Mouse (Mus musculus) adrenal gland, postnatal 14 days (tissue): ENCODE data around the gene Cpeb1. TPM values are rescaled to one million over a fixed set of nuclear protein-coding genes. Genes with fewer than 3 reads are reported as not detected.
A peak's percentile ranks its signal among the peaks of the same experiment; 100 is the strongest.
"Not testable (repeated sequence)": the region's sequence is repeated elsewhere in the genome, so short reads cannot be mapped to it uniquely, and the experiment has no call there.

Experiments
- DNase-seq: peaks from one replicate; pipeline ENCODE4 v3.0.0; 2021; ENCODE audit warnings: mixed read lengths
- long read RNA-seq, 2 experiments: library from polyadenylated mRNA; stranded (forward); transcript quantifications; one replicate each; pipeline ENCODE4 v2.0.0; 2021
- total RNA-seq: library from RNA; stranded (reverse); gene quantifications from 2 replicates; pipeline ENCODE4 v1.2.3, GENCODE M21; 2021

Gene Cpeb1
- 13.1 and 17.1 TPM in 2 replicates for total RNA-seq
- long read RNA-seq, experiment 1, partial matches to known transcripts, result 0 of 7 reads
- long read RNA-seq, experiment 1, other reads (novel, unspliced or antisense), result 7 of 7 reads
- long read RNA-seq, experiment 2, partial matches to known transcripts, result 0 of 8 reads
- long read RNA-seq, experiment 2, other reads (novel, unspliced or antisense), result 8 of 8 reads

DNA sequence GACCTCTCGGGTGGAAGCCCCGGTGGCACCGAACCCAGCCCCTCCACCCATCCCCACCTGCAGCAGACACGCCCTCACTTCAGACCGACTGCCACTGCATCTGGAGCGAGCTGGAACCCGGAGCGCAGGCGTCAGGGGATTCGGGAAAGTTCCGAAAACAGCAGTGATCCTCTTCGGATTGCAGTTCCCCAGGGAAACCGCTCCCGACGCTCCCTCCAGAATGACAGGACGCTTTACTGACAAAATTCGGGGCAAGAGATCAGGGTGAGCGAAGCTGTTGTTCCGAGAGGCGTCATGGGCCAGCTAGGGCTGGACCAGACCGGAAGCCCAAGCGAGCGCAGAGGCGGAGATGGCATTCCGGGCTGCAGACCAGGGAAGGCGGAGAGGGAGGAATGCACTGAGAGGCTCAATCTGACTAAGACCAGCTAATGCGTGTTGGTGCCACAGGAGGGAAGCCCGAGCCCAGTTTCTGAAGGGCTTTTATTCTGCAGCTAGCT is at the start of gene Cpeb1:
Gene Cpeb1, minus strand, starts transcription at position 311 of the 497 bp plus-strand sequence.
- DNase-seq, result peak; percentile 85

GRCm38 (mm10) chr7:81501050-81501449 is 45.8 kb upstream of the Cpeb1 start:
- no peak for DNase-seq

DNA sequence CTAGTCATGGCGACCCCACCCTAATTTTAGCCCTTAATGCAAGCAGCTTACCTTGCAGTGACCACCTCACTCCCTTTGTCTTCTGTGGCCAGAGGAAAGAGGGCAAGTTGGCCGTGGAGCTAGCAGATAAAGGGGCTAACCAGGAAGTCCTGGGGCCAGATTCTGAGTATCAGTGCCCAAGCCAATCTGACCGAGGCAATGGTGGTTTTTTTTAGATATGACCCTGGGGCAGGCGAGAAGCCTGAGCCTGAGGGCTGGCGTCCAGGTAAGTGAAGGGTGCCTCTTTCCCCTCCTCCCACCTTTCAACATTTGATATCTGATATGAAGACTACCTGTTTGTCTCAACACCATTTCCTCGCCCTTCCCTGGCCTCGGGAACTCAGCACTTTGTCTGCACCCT is 42.9 kb upstream of the Cpeb1 start, which contains the start of gene BC048679:
Gene BC048679, minus strand, starts transcription at position 101 of the 400 bp plus-strand sequence.
- DNase-seq, result no peak

DNA sequence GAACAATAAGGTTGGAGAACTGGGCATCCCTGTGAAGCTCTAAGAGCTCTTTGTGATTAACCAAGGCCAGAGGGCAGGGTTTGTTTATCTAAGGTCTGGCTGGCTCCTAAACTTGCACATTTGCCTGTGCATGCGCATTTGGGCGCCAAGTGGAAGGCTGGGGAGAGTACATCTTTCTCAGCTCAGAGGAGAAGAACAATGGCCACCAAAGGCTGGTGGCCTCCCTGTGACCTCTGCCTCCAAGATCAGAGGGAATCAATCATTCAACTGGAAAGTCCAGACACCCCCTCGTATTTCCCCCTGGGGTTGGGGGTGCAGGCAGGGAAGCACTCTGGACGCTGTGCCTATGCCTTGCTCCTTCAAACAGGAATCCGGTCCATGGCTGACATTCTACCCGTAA is 41.9 kb upstream of the Cpeb1 start:
- no peak for DNase-seq

- peak; percentile 85 for DNase-seq
Measured at GRCm38 (mm10) chr7:81493331-81494021, 38.2 kb upstream of the Cpeb1 start, which contains the start of gene Ap3b2. Gene Ap3b2, minus strand, starts transcription at chr7:81493925.

GRCm38 (mm10) chr7:81492628-81493027 is 37.4 kb upstream of the Cpeb1 start:
- DNase-seq, result no peak

GRCm38 (mm10) chr7:81489649-81490048 is 34.4 kb upstream of the Cpeb1 start:
- no peak for DNase-seq

- DNase-seq, result no peak
Measured at GRCm38 (mm10) chr7:81480800-81481199, 25.5 kb upstream of the Cpeb1 start.

DNA sequence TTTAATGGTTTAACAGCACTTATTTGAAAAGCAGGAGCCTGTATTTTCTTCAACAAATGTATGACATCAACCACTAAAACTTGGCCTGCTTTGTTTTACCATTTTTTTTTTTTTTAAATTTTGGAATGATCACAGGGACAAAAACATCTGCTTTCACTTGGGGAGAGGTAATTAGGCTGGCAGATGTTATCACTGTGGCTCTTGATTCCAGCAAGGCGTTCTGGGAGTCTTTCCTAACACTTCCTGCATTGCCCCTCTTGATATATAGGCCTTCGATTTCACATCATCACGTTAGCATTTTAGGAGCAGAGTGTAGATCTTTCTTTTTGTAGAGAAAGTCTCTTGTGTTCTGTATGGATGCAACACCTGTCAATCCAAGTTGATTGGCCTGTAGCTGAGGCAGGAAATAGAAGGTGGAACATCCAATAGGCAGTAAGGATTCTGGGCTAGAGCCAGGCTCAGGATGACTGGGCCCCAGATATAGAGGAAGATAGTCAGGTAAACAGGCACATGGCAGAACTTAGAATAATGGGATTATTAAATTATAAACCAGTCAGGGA is 24.3 kb upstream of the Cpeb1 start:
- no peak for DNase-seq

- DNase-seq, result not testable (repeated sequence)
Measured at GRCm38 (mm10) chr7:81478261-81478660, 23.0 kb upstream of the Cpeb1 start.

DNA sequence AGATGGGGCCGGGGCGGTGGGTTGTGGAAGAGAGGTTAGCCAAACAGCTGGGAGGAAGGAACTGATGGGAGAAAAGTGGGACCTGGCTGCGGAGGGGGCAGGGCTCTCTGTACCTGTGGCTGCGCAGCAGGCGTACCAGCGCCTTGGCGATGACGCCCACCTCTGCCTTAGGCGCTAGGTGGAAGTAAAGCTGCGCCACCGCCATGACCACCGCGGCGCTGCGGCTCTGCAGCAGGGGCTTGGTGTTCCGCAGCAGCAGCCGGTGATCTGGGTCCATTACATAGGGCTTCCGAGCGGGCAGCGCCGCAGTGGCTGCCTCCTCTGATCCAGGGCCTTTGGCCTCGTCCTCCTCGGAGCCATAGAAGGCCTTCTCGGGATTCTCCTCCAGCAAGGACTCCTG is 21.6 kb upstream of the Cpeb1 start:
- no peak for DNase-seq

DNA sequence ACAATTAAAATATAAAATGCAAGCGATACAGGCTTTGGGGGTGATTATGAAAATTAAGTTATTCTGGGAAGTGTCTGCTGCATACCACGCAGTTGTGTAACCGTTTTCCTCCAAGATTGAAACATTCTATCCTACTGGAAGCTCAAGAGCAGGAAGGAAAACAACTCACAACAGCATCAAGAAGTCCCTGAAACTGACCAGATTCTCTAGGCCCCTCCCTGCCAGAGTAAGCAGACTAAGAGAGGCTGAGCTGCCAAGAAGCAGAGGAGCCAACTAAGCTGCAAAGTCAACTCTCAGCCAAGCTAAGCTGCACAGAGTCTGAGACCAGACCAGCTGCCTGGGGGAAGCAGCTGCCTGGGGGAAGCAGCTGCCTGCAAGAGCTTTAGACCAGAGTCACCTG is 20.0 kb upstream of the Cpeb1 start:
- no peak for DNase-seq

- DNase-seq, result no peak
Measured at GRCm38 (mm10) chr7:81464906-81465450, 9.7 kb upstream of the Cpeb1 start.

DNA sequence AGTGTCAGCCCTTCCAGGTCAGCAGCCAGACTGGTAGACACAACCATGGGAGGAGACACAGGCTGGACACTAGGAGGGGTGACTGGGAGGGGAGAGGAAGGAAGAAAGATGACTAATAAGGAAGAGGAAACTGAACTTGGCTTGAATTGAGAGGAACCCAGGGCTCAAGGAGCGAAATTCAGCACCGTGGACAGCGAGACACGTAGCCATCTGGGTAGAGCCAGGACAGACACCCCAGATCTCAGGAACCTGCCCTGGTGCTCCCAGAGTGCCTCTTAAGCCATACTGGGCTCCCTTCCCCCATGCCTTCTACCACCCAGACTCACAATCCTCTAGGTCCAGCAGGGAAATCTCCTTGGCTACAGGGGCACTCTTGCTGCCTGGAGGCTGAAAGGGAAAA is 8.9 kb upstream of the Cpeb1 start:
- peak; percentile 50 for DNase-seq

DNA sequence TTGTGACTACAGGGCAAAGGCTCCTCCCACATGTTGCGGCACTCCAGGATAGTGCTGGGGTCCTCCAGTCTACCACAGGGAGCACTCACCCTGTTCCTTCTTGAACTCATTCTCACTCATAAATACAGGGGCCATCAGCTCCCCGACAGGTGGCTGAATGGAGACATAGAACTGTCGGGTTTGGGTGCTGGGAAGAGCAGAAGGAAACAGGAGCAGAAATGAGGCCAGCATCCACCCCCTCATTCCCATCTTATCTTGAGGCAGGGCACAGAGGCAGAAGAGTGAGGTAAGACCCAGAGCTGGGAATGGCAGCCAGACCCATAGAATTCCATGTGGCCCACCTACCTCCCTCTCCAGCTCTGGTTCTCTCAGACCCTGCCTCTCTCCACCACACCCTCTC is 7.5 kb upstream of the Cpeb1 start:
- no peak for DNase-seq

DNA sequence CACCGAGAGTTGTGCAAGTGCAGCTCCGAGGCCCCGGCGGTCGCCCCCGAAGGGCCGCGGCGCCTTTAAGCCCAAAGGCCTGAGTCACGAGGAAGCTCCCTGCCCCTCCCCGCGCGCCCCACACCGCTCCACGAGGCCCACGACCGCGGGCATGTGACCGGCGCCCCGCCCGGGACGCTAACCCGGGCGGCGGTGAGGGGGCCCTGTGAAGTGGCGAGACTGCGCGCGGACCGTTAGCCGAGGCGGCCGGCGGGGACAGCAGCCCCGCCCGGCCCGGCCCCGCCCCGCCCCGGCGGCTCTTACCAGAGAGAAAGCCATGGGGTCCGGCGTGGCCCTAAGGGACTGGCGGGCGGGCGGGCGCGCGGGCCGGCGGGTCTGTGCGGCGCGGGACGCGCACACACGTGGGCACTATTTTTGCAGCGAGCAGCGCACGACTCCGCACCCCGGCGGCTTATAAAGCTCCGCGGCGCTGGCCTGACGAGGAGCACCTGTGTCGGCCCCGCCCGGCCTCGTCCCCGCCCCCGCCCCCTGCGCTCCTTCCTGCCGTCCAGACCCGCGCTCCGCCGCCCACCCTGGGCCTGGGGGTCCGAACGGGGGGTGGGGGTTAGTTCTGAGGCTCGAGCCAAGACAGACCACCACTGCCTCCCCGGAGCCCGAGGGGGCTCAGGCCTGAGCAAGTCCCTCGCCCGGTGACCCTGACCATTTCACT is 780 bp downstream of the Cpeb1 start:
- DNase-seq, result peak; percentile 79

- DNase-seq, result peak; percentile 69
Measured at GRCm38 (mm10) chr7:81453443-81454274, 1.6 kb downstream of the Cpeb1 start.

DNA sequence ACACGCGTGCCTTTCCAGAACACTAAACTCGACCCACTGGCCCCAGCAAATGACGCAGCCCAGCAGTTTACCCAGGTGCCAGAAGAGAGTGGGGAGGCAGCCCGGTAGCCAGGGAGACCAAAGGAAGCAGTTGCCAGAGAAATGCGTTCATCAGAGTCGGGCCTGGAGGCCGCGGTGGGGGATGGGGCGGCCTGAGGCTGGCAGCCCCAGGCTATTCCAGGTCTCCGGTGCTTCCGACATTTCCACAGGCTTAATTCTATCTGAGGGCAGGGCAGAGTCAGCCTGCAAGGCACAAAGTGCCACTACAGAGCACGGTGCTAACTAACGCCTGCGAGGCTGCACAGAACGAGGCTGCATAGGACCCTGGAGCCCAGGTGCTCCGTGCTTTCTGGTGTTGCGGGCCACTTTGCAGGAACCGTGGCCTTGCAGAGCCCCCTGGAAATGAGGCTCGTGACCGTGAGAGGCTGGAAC is 2.3 kb downstream of the Cpeb1 start:
- DNase-seq, result peak; percentile 71

GRCm38 (mm10) chr7:81398957-81399356 is 56.3 kb downstream of the Cpeb1 start:
- peak; percentile 9 for DNase-seq

DNA sequence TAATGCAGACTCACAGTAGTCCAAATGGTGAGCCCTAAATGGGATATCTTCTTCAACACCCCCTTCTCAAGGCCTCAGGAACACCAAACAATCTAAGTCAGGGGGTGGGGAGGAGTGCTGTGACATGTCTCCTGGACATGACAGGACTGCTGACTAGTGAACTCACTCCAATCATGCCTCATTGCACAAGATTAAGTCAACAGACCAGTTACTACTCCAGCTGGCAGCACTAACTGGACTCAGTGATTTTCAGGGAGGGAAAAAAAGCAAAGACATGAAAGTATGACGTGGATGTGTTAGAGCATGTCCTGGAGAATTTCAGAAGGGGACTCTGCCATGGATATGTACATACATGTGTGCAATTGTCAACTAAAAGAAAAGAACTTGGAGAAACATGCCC is 75.9 kb downstream of the Cpeb1 start:
- no peak for DNase-seq

DNA sequence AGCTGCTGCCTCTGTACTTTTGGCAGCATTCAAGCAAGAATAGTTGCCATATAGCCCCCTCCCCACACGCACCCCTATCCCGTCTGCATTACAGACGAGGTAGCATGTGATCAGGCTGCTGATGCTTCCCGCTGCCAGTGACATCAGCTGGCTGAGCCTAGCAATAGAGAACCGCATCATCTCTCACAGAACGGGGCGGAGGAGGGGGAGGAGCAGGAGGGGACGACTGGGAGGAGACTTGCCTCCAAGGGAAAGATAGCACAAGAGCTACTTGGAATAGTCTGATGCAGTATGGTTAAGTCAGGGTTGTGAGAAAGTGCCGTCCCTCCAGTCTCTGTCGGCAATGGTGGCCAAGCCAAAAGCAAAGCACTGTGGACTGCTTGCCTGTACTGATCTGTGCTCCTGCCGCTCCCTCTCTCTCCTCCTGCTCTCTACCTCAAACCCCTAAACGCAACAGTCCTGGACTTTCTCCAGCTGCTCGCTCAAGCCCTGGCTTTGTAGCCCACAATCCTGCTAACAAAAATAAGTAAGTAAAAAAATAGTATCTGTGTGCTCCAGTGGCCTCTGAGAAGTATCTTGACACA is 82.8 kb downstream of the Cpeb1 start:
- peak; percentile 77 for DNase-seq
